Mouse (Mus musculus) cerebellum, adult 11-12 months (tissue): ENCODE results near the gene Dpf2.
"Not testable (repeated sequence)": the region's sequence is repeated elsewhere in the genome, so short reads cannot be mapped to it uniquely, and the experiment has no call there.

Experiments used
- DNase-seq: peaks from one replicate; pipeline ENCODE4 v3.0.0; 2022

Gene Dpf2

GRCm38 (mm10) chr19:5891521-5892258 lies 21.1 kb downstream of the Dpf2 start:
- DNase-seq, result no peak

DNA sequence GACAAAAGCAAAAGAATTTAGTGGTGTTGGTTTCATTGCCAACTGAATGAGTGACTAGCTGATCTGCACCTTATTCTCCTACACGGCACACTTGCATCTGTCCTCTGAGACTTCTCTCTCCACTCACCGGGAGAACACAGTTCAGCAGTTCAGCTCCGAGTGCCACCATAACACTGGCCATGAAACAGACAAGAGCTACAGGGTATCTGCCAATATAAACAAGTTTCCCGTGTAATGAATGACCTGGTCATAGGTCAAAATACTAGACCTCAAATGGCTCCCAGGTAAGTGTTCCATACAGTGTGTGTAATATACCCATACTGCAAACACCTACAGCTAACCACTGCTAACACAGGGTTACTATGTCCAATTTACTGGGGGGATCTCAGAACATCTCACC lies 23.6 kb downstream of the Dpf2 start:
- DNase-seq, result no peak

- no peak for DNase-seq
Observed at GRCm38 (mm10) chr19:5887234-5887815, 25.5 kb downstream of the Dpf2 start.

DNA sequence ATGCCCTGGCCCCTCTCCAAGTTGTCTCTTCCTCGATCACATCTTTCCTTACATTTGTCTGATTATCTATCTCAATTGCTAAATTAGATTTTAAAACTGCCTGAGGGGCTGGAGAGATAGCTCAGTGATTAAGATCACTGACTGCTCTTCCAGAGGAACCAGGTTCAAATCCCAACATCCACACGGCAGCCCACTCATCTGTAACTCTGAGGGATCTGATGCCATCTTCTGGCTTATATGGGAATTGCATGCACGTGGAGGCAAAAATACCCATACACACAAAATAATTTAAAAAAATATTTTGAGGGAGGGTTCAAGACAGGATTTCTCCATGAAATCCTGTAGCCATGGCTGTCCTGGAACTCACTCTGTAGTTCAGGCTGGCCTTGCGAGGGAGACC lies 27.0 kb downstream of the Dpf2 start:
- no peak for DNase-seq

DNA sequence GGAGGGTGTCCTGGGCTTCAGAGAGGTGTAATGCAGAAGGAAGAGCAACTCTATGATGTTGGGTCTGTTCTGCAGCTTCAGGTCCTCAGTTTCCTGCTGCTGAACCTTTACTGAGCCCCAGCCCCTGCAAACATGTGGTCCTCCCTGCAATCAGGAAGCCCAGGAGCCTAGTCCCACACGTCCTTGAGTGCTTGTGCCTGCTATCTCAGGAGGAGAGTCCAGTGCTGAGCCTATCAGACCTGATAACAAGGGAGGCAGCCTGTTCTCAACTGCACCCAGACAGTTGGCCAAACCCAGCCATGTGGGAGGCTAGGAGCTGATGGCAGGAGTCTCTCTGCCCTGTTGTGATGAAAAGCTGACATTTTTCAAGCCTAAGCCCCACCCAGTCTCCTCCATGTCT lies 28.9 kb downstream of the Dpf2 start:
- DNase-seq, result no peak

DNA sequence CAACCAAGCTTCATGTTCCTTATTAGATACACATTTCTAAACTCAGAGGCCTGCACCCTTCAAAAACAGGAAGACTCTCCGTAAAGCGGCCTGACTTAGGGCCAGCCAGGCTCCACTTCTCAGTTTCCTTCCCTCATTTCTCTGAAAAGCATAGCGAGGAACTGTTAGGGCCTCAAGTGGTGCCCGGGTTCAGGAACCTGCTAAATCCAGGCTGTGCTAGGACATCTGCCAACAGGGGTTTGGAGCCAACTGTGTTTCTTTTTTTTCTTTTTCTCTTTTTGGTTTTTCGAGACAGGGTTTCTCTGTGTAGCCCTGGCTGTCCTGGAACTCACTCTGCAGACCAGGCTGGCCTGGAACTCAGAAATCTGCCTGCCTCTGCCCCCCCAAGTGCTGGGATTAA lies 30.7 kb downstream of the Dpf2 start:
- not testable (repeated sequence) for DNase-seq

GRCm38 (mm10) chr19:5881155-5881554 lies 31.7 kb downstream of the Dpf2 start:
- no peak for DNase-seq

DNA sequence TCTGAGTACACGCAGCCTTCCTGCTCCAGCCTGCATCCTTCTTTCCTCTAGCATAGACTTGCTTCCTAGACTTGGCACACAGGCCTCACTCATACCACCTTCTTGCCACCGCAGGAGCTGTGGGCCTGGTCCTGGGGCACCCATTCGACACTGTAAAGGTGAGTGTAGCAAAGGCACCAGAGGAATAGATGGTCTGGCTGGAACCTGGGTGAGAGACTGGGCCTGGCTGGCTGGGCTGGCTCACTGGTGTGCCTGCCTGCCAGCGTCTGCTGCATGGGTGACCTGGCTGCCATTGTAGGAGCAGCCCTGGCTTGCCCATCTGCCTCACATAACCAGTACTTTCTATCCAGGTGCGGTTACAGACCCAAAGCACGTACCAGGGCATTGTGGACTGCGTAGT lies 33.1 kb downstream of the Dpf2 start:
- DNase-seq, result no peak

- DNase-seq, result no peak
Observed at GRCm38 (mm10) chr19:5878916-5879315, 33.9 kb downstream of the Dpf2 start.

- DNase-seq, result no peak
Observed at GRCm38 (mm10) chr19:5878362-5878722, 34.5 kb downstream of the Dpf2 start.

GRCm38 (mm10) chr19:5877618-5878361 lies 35.0 kb downstream of the Dpf2 start, which contains the start of gene Slc25a45:
Slc25a45 (plus strand) TSS chr19:5877808.
- DNase-seq, result peak; percentile 74

DNA sequence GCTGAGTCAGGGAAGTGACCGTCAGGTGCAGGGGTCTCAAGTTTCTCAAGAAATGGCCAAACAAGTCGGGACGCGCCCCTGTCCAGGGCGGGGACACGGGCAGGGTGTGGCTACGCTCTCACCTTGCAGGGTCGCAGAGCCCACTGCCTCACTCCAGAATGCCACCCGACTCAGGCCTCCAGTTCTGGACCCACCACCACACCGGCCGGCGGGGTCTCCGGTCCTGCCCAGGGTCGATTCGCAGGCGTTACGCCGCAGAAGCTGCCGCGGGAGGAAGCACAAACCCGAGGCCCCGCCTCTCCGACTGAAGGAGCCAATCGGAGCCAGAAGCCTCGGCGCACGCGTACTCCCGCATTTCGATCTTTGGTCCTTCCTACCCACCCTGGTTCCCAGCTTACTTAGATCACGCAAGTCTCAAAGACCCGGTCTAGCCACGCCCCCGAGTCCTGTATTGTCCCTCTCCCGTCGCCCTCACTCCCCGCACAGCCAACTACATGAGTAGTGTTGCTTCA lies 37.8 kb downstream of the Dpf2 start, which contains the start of gene Frmd8:
Gene Frmd8 (minus strand): TSS at position 306 of the 512 bp plus-strand sequence.
- peak; percentile 93 for DNase-seq

DNA sequence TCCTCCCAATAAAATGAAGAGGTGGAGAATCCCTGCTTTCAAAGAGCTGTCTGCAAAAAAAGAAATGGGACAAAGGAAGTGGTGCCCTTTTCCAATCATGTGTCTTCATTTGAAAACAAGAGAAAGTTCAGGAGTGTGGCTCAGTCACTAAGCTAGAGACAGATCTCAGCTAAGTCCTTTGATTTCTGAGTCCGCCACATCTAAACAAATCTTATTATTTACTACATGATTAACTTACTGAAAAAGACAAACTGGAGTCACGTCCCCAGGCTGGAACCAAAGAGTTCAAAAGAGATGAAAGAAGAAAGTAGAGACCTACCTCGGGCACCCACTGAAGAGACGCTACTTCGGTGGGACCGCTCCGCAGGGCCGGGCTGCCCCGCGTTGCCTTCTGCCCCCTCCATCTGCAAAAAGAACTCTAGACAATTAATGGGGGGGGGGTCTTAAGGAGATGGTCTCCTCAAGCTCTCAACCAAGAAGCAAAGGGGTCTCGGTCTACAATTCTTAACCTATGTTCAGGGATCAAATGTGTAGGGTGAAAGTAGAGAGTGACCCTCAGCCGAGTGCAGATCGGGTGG lies 38.3 kb downstream of the Dpf2 start:
- DNase-seq, result no peak

- DNase-seq, result no peak
Observed at GRCm38 (mm10) chr19:5872931-5873556, 39.8 kb downstream of the Dpf2 start.

- no peak for DNase-seq
Observed at GRCm38 (mm10) chr19:5872528-5872927, 40.3 kb downstream of the Dpf2 start.

- DNase-seq, result no peak
Observed at GRCm38 (mm10) chr19:5871683-5872082, 41.1 kb downstream of the Dpf2 start.

DNA sequence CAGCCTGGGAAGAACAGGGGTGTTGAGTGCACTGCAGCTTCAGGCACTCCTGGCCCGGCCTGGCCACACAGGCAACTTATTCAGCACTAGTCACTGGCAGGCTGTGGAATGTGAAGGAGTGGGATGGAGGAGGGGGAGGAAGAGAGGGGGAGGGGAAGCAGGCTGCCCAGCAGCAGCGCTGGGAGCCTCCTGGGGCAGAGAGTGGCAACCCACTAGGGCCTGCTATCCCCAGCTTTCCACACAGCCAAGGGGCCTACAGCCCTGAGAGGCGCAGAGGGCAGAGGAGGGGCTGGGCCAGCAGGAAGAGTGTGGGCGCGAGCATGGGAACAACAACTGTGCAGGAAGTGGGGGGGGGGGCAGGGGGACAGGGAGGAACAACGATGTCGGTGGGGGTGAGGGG lies 41.5 kb downstream of the Dpf2 start:
- no peak for DNase-seq

- DNase-seq, result no peak
Observed at GRCm38 (mm10) chr19:5868096-5868495, 44.7 kb downstream of the Dpf2 start.

DNA sequence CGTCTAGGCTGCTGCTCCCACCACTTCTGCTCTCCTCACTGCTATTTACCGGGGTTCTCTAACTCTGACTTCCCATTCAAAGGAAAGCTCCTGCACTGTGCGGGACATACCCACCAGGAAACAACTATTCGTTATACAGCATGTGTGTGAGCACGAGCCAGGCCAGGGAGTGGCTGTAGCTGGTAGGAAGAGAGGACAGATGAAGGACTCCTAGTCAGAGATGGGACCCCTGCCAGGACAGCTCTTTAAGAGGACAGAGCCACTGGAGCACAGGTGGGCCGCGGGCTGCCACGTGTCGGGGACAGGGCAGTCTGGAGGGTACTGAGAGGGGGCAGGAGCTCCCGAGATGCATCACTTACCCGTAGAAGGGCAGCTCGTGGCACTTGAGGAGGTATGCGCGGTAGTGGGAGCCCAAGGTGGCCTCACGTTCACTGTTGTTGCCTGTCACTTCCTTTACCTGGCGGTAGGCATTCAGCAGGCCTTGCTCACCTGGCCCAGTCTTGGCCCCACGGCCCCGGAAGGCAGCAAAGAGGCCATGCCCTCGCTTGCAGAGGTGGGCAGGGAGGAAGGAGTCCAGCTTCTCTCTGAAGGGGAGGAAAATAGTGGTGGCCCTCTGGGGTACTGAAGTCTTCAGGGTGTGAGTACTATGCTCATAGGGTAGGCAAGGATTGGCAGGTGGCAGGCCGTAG lies 48.0 kb downstream of the Dpf2 start:
- DNase-seq, result no peak

DNA sequence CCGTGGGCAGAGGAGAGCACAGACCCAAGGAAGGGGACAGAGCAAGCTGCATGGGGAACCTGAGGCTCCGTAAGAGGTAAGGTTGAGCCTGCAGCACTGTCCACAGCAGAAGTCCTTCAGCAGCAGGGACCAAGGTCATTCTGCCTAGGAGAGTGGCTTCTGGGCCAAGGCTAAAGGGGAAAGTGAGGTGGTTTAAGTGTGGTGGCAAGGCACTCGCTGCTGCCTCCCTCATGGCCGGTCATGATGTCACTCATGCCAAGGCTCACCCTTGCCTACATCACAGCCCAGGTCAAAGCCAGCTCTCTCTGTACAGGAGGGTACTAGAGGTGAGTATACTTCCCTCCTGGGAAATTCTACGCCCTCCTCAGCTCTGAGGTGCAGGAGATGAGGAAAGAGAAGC lies 49.0 kb downstream of the Dpf2 start:
- no peak for DNase-seq

GRCm38 (mm10) chr19:5862335-5863085 lies 50.3 kb downstream of the Dpf2 start:
- peak; percentile 45 for DNase-seq

- DNase-seq, result no peak
Observed at GRCm38 (mm10) chr19:5856604-5857003, 56.2 kb downstream of the Dpf2 start.
